Mouse (Mus musculus) forebrain, postnatal 0 days (tissue): ENCODE results near the gene Dlgap1. TPM values are rescaled to one million over a fixed set of nuclear protein-coding genes. Genes with fewer than 3 reads are reported as not detected.
A peak's percentile ranks its signal among the peaks of the same experiment; 100 is the strongest.

ENCODE experiments used
- ATAC-seq: fragments of 200-750 bp; cut with Nextera tagmentation; 2 replicates; pipeline ENCODE4 v1.8.0; 2017; ENCODE audit warnings: mild to moderate bottlenecking, moderate library complexity
- DNase-seq: peaks from one replicate; pipeline ENCODE4 v3.0.0-alpha.2; 2015
- H3K27ac ChIP-seq: fragments of 300-500 bp; sonication (generic); 2 replicates; pipeline ENCODE4 v1.5.1; 2014; ENCODE audit warnings: low read depth, mild to moderate bottlenecking, antibody characterized with exemption, low read length, moderate library complexity, mixed read lengths
- H3K27me3 ChIP-seq: fragments of 300-500 bp; sonication (generic); 2 replicates; pipeline ENCODE4 v1.6.1; 2014; ENCODE audit warnings: mild to moderate bottlenecking, low read length, mixed read lengths; ENCODE audit not compliant: insufficient read depth
- H3K36me3 ChIP-seq: fragments of 300-500 bp; sonication (generic); 2 replicates; pipeline ENCODE4 v1.6.1; 2014; ENCODE audit warnings: mild to moderate bottlenecking, moderate library complexity; ENCODE audit not compliant: insufficient read depth
- H3K4me1 ChIP-seq: fragments of 300-500 bp; sonication (generic); 2 replicates; pipeline ENCODE4 v1.6.1; 2014; ENCODE audit warnings: antibody characterized with exemption; ENCODE audit not compliant: insufficient read depth
- H3K4me2 ChIP-seq: fragments of 300-500 bp; sonication (generic); 2 replicates; pipeline ENCODE4 v1.6.1; 2014; ENCODE audit warnings: low read depth, mild to moderate bottlenecking, moderate library complexity
- H3K4me3 ChIP-seq: fragments of 300-500 bp; sonication (generic); 2 replicates; pipeline ENCODE4 v1.5.1; 2014; ENCODE audit warnings: low read depth, low read length, mixed read lengths
- H3K9ac ChIP-seq: fragments of 300-500 bp; sonication (generic); 2 replicates; pipeline ENCODE4 v1.6.1; 2014; ENCODE audit warnings: mild to moderate bottlenecking
- H3K9me3 ChIP-seq: fragments of 300-500 bp; sonication (generic); 2 replicates; pipeline ENCODE4 v1.6.1; 2016; ENCODE audit warnings: low read length
- CTCF ChIP-seq: sonication (generic); IDR thresholded peaks from 2 replicates; pipeline ENCODE4 v1.5.1; 2016; ENCODE audit warnings: antibody characterized with exemption, control low read depth, low read depth
- WGBS: fragments of 180-500 bp; shearing (Covaris S2); extraction: QIAGEN DNeasy Blood & Tissue Kit; methylation state at CpG from one replicate; pipeline ENCODE4 v1.1.7; 2014; 5-methylcytosine and 5-hydroxymethylcytosine counted together
- polyA plus RNA-seq: library from polyadenylated mRNA; unstranded; fragments of >200 nt; fragmentation: Nextera tagmentation; extraction: Ambion mirVana; gene quantifications from 2 replicates; pipeline ENCODE4 v1.2.1, GENCODE M21; 2015
- total RNA-seq: library from RNA; depleted of rRNA; stranded (reverse); fragments of >200 nt; gene quantifications from 2 replicates; pipeline ENCODE4 v1.2.3, GENCODE M21; 2014

Dlgap1 gene
- total and polyA plus RNA-seq, 2 experiments from 2014 or later, result 44.8 to 105 TPM

DNA sequence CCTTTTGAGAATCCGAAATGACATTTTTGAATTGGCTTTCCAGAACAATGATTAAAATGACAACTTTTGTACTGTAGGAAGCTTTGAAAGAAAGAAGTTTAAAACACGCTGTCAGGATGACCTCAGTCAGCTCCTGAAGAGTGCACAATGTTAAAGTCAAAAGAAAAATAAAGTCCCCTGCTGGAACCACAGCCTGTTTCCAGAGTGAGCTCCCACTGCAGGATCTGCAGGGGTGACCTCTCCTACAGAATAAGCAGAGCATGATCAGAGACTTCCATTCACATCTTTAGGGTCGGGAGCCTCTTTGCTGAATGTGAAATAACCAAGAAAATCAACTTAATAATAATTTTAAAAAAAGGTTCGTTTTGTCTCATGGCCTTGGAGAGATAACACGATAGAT lies 544.9 kb downstream of the Dlgap1 start:
- Histone ChIP-seq H3K36me3 (peaks cover 10% of the 10 kb centered on the region), H3K4me1 (0 out of 2 replicates have a peak, but pooled peaks cover 3% of the 10 kb centered on the region), H3K4me2 (no peak overlapping the region), H3K9ac (no peak overlapping the region), H3K27ac (no peak overlapping the region), H3K4me3 (no peak overlapping the region), H3K27me3 (no peaks in the 10 kb centered on the region), H3K9me3 (no peaks in the 10 kb centered on the region)
- 79% methylated on average over 5 of the region's 5 CpGs for WGBS
- DNase-seq, result no peak
- no peak for TF ChIP-seq CTCF
- no peak; the same call in 1 of the 2 replicates for ATAC-seq

DNA sequence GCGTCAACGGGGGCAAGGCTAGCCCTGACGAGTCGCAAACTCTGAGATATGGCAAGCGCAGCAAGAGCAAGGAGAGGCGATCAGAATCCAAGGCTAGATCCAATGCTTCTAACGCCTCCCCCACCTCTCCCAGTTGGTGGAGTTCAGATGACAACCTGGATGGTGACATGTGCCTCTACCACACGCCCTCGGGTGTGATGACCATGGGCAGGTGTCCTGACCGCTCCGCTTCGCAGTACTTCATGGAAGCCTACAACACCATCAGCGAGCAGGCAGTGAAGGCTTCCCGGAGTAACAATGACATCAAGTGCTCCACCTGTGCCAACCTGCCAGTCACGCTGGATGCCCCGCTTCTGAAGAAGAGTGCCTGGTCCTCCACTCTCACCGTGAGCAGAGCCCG lies 547.6 kb downstream of the Dlgap1 start:
- 96% methylated on average over 18 of the region's 18 CpGs for WGBS
- no peak for TF ChIP-seq CTCF

DNA sequence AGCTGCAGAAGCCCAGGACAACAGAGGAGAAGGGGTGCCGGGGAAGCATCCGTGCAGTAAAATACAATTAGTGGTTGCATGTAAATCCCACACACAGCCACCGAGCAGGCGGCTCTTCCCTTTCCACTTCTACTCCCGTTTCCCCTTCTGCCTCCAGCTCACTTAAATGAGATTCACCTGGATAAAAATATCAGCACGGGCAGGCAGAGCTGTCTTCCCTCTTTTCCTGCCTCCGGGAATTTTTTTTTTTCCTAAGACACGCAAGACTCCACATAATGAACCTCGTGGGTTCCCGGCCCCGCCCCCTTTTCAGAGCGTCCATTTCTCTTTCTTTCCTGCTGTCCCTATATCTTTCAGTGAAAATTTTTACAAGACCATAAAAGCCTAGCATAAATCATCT lies 548.5 kb downstream of the Dlgap1 start:
- Histone ChIP-seq H3K4me3 (no peak overlapping the region), H3K27me3 (no peaks in the 10 kb centered on the region), H3K4me1 (no peaks in the 10 kb centered on the region; the same call in 1 of the 2 replicates), H3K27ac (no peak overlapping the region), H3K9ac (no peak overlapping the region), H3K36me3 (peaks cover 10% of the 10 kb centered on the region), H3K9me3 (no peaks in the 10 kb centered on the region), H3K4me2 (no peak overlapping the region)
- DNase-seq (no peak), ATAC-seq (no peak)
- WGBS, result 86% methylated on average over 12 of the region's 12 CpGs
- no peak for TF ChIP-seq CTCF

More for the DNA sequence above, 547.6 kb downstream of the Dlgap1 start:
- Histone ChIP-seq H3K36me3 (peaks cover 10% of the 10 kb centered on the region), H3K4me3 (no peak overlapping the region), H3K4me2 (no peak overlapping the region), H3K9me3 (no peaks in the 10 kb centered on the region), H3K27me3 (no peaks in the 10 kb centered on the region), H3K27ac (no peak overlapping the region), H3K9ac (no peak overlapping the region), H3K4me1 (no peaks in the 10 kb centered on the region; the same call in 1 of the 2 replicates)
- ATAC-seq, result no peak
- DNase-seq, result no peak

DNA sequence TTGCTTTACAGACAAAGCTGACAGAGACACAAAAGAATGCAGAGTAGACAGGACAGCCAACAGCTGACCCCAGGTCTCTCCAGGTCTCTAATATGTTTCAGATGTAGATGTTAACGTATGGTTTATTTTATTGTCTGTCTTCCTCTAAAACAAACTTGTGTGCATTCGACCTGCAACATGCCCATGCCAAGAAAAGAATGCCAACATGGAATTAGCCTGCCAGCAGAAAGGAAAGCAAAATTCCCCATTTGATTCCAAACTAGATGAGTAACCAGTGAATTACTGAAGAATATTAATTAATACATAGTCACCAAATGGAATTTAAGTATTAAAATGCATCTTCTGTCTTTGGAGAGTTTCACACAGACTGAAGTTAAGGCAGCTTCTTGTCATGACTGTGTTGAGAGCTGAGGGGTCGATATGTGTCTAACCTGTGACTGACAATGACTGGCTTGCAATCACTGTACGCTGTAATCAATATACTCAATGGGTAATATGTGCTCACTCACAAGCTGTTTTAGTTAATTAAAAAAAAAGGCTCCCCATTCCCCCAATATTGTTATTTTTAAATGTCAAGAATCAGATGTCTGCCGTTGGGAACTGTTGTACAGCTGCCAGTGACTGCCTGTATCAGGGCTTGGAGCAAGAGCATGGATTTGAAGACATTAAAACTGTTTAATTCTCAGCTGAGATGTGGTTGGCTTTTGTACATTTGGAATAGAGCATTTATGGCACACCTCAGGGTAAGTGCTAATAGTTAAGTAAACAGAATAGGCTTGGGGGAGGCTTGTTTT lies 552.4 kb downstream of the Dlgap1 start:
- no peak overlapping the region for H3K9ac ChIP-seq
- H3K27me3 ChIP-seq, result no peaks in the 10 kb centered on the region
- WGBS, result 36% methylated on average over 5 of the region's 5 CpGs
- peak overlapping the region; percentile 40 for H3K4me2 ChIP-seq
- no peak overlapping the region for H3K27ac ChIP-seq
- ATAC-seq (peak; percentile 38; the same call in 1 of the 2 replicates), DNase-seq (peak; percentile 34)
- no peaks in the 10 kb centered on the region; the same call in 1 of the 2 replicates for H3K4me1 ChIP-seq
- peaks cover 6% of the 10 kb centered on the region for H3K36me3 ChIP-seq
- H3K4me3 ChIP-seq, result peak overlapping the region; percentile 36; the same call in 1 of the 2 replicates
- TF ChIP-seq CTCF, result no peak
- H3K9me3 ChIP-seq, result no peaks in the 10 kb centered on the region

DNA sequence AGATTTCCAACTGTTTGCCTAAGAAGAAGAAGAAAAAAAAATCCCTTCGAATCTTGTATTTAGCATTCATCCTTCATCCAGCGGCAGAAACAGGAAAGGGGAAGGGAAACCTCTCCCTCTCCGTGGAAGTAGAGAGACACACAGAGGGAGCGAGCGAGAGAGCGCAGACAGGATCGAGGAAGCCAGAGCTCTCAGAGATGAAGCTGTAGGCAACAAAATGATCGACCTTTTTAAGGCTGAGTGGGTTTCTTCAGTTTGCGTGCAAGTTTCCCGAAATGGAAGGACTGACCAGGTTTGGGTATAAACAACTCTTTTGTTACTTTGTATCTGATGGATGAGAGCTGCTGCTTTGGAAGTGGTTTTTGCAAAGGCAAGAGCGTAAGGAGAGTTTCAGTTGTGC lies 553.1 kb downstream of the Dlgap1 start:
- H3K4me3 ChIP-seq, result peak overlapping the region; percentile 36
- 24% methylated on average over 11 of the region's 11 CpGs for WGBS
- H3K9ac ChIP-seq, result peak overlapping the region; percentile 44

DNA sequence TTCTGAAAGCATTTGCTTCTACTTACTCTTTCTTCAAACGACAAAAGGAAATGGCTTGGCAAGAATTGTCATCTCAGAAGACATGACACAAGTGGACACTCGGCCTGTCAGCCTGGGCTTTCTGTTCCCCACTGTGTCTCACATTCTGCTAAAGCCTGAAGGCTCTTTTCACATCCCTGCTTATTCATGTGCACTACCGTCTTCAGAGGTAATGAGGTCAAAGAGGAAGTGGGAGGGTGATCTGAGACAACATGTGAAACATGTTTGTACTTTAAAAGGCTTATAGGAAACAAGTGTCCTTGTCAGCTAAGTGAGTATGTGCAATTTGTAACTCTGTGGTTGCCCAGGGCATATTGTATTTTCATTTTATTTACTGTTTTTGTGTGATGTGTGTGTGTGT lies 557.1 kb downstream of the Dlgap1 start:
- Histone ChIP-seq H3K27me3 (no peaks in the 10 kb centered on the region), H3K4me1 (no peaks in the 10 kb centered on the region; the same call in 1 of the 2 replicates), H3K9me3 (no peaks in the 10 kb centered on the region), H3K9ac (no peak overlapping the region), H3K4me3 (no peak overlapping the region), H3K27ac (no peak overlapping the region), H3K36me3 (no peaks in the 10 kb centered on the region), H3K4me2 (no peak overlapping the region)
- no peak for DNase-seq
- TF ChIP-seq CTCF, result no peak
- no peak for ATAC-seq
- 48% methylated on average over 3 of the region's 3 CpGs for WGBS

More for the DNA sequence above, 553.1 kb downstream of the Dlgap1 start:
- peak; percentile 65 for DNase-seq
- Histone ChIP-seq H3K4me1 (no peaks in the 10 kb centered on the region; the same call in 1 of the 2 replicates), H3K9me3 (no peaks in the 10 kb centered on the region), H3K27me3 (no peaks in the 10 kb centered on the region), H3K36me3 (no peaks in the 10 kb centered on the region), H3K4me2 (peak overlapping the region; percentile 40), H3K27ac (peak overlapping the region; percentile 51)
- no peak for TF ChIP-seq CTCF
- ATAC-seq, result peak; percentile 89

DNA sequence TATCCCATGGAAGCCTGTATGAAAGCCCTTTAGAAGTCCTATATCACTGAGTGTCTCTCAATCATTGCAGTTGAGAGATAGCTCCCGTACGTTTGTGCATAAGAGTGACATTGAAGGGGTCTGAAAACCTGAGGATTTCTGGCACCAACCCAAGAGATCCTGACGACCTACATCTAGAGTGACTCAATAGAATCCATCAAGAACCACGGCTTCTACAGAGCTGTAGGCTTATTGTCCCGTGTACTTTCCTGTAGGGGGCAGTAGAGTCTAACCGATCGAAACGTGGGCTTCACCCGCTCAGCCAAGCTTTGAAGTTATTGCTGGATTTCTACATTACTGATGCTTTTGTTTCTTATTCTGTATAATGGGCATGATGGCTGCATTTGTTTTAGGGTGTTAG lies 558.2 kb downstream of the Dlgap1 start:
- H3K4me3 ChIP-seq, result no peak overlapping the region
- no peak overlapping the region for H3K9ac ChIP-seq
- TF ChIP-seq CTCF, result peak; percentile 69
- no peaks in the 10 kb centered on the region for H3K9me3 ChIP-seq
- H3K4me2 ChIP-seq, result no peak overlapping the region
- WGBS, result 34% methylated on average over 9 of the region's 9 CpGs
- ATAC-seq (peak; percentile 66), DNase-seq (peak; percentile 62)
- H3K4me1 ChIP-seq, result no peaks in the 10 kb centered on the region
- H3K27me3 ChIP-seq, result no peaks in the 10 kb centered on the region
- no peak overlapping the region for H3K27ac ChIP-seq
- no peaks in the 10 kb centered on the region for H3K36me3 ChIP-seq
